Mouse (Mus musculus) ES-E14 (cell line): Measurements from ENCODE around the gene Mzf1.

Experiments
- CHD2 ChIP-seq: IDR thresholded peaks from 2 replicates; pipeline ENCODE4 v1.6.1; 2014; ENCODE audit warnings: mild to moderate bottlenecking, low read depth, low read length, inconsistent platforms
- HCFC1 ChIP-seq: IDR thresholded peaks from 2 replicates; pipeline ENCODE4 v1.6.1; 2012; ENCODE audit warnings: low read length, inconsistent platforms, borderline replicate concordance; ENCODE audit not compliant: insufficient read depth
- MAFK ChIP-seq: IDR thresholded peaks from 2 replicates; pipeline ENCODE4 v1.6.1; 2014; ENCODE audit warnings: mild to moderate bottlenecking, low read depth, low read length, inconsistent platforms; ENCODE audit not compliant: insufficient read depth
- ZC3H11A ChIP-seq: IDR thresholded peaks from 2 replicates; pipeline ENCODE4 v1.6.1; 2012; ENCODE audit warnings: low read depth, mild to moderate bottlenecking, inconsistent platforms, low read length, borderline replicate concordance
- ZNF384 ChIP-seq: IDR thresholded peaks from 2 replicates; pipeline ENCODE4 v1.6.1; 2012; ENCODE audit warnings: low read depth, low read length, inconsistent platforms

DNA sequence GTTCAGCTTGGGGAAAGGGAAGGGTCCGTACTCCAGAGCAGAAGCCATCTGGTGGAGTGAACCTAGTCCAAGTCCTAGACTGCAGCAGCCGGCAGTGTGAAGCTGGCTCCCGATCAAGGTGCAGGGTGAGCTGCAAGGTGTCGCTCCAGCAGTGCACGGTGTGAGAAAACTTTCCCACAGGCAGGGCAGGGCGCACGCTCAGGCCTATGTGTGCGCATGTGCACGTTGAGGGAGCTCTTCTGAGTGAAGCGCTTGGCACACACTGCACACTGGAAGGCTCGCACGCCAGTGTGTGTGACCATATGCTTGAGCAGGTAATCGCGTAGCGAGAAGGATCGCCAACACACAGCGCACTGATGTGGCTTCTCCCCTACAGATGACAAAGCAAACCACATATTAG is 48.6 kb downstream of the Mzf1 start:
- TF ChIP-seq HCFC1 (no peak), CHD2 (no peak), ZNF384 (no peak), MAFK (no peak), ZC3H11A (no peak)
